ENCODE assay signal across 8 mouse cellular contexts in genomic region chr3:66747073-66747710, GRCm38 (mm10).
DNase-seq lines count a peak whose midpoint lies in the region; ATAC-seq lines count a peak whose summit lies in the region.
"Had no signal": no experiment of that assay in that cellular context is flagged by ENCODE, and none has a peak within 500 bp of the region (broad histone marks: within the 10 kb centered on the region; RNA-seq: fewer than 3 reads in every experiment).

No protein-coding gene starts in this region.

- no peak overlapping the region for H3K27ac ChIP-seq in forebrain, embryonic 15.5 days (replicated peaks)
- no peak overlapping the region for H3K27ac ChIP-seq in limb, embryonic 13.5 days

- DNase-seq in retina, embryonic 14.5 days (ENCODE audit: low spot score) = peak; percentile 42
- no peak for DNase-seq in retina, postnatal 1 day
- DNase-seq in MN1 (ENCODE audit: low spot score) = no peak
- DNase-seq in gastrocnemius, postnatal 4 days (ENCODE audit: low spot score in 2 of 2) = no peak
- DNase-seq: kidney, adult 11 months had no signal

- WGBS in forebrain, embryonic 15.5 days = 17% methylated on average over 20 of the region's 20 CpGs
- WGBS in limb, embryonic 13.5 days = 28% methylated on average over 20 of the region's 20 CpGs

- H3K36me3 ChIP-seq in forebrain, embryonic 15.5 days = no peaks in the 10 kb centered on the region
- no peaks in the 10 kb centered on the region for H3K36me3 ChIP-seq in limb, embryonic 13.5 days

- peak; percentile 79 for ATAC-seq in forebrain, embryonic 15.5 days (replicated peaks)
- no peak for ATAC-seq in limb, embryonic 13.5 days (ENCODE audit: low FRiP score, low read depth)
- no peak for ATAC-seq in megakaryocyte-erythroid progenitor cell, adult 5-6 weeks (replicated peaks; ENCODE audit: low FRiP score, low TSS enrichment, poor library complexity, severe bottlenecking)

- H3K9ac ChIP-seq in forebrain, embryonic 15.5 days (replicated peaks) = no peak overlapping the region
- no peak overlapping the region for H3K9ac ChIP-seq in limb, embryonic 13.5 days

- peaks cover 17% of the 10 kb centered on the region for H3K4me1 ChIP-seq in forebrain, embryonic 15.5 days
- peaks cover 25% of the 10 kb centered on the region for H3K4me1 ChIP-seq in limb, embryonic 13.5 days

- H3K4me3 ChIP-seq in forebrain, embryonic 15.5 days = peak overlapping the region; percentile 18
- H3K4me3 ChIP-seq in limb, embryonic 13.5 days = peak overlapping the region; percentile 2; the same call in 1 of the 2 replicates

- H3K4me2 ChIP-seq in forebrain, embryonic 15.5 days (replicated peaks) = peak overlapping the region; percentile 39
- peak overlapping the region; percentile 46 for H3K4me2 ChIP-seq in limb, embryonic 13.5 days (replicated peaks)

- no peaks in the 10 kb centered on the region for H3K9me3 ChIP-seq in forebrain, embryonic 15.5 days
- H3K9me3 ChIP-seq in limb, embryonic 13.5 days = no peaks in the 10 kb centered on the region

- H3K27me3 ChIP-seq in forebrain, embryonic 15.5 days = peaks cover 72% of the 10 kb centered on the region
- H3K27me3 ChIP-seq in limb, embryonic 13.5 days = peaks cover 70% of the 10 kb centered on the region
